Mouse (Mus musculus): ENCODE results near the gene Syt17.

DNA sequence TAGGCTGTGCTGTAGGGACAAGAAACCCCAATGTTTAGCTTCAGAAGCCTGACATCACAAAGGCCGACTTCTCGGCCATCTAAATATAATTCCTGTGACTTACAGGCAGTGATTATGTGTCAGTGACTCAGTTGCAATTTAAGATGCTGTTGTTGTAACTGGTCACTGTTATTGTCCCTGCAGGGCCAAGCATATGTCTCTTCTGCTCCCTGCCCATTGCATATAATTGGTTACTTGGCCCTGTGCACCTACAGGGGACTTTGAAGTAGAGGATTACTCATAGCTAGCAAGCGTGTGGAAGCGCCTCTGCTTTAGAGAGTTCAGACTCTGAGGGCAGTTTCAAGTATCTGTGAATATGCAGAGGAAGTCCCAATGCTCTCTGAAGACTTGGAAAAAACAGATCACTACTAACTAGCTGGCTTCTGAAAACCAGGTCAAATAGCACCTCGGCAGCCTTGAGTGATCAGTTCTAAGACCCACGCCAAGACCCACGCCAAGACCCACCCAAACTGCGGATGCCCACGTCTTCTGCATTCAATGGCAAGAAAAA is 32.2 kb upstream of the Syt17 start:
- TF ChIP-seq HCFC1 (IDR thresholded peaks at IDR 0.05; ENCODE audit: borderline replicate concordance, insufficient read depth, low read length) (no peak), ZC3H11A (IDR thresholded peaks at IDR 0.05; ENCODE audit: borderline replicate concordance, low read depth, low read length) (no peak)
